Mouse (Mus musculus) gastrocnemius, postnatal 36 days (tissue): ENCODE measurements at regions not wholly inside any gene's neighbourhood (a gene's known extent, or its start where the extent isn't known, plus 50 kb on each side); places are given as distances from the start of the nearest gene placed in this dataset.

Experiments
- DNase-seq, 2 experiments: peaks; one replicate each; pipeline ENCODE4 v3.0.0; 2022
- intact Hi-C: fragments of 180-260 bp; cut with DNase I; formaldehyde crosslinking; loops from one replicate; pipeline ENCODE4 v1.15.1; 2025

- DNase-seq, result peak in 1 of 2 experiments; percentile 5
- intact Hi-C loops, result no loop called here
Measured at GRCm38 (mm10) chr11:25538641-25539258, 671.8 kb downstream of the 5730522E02Rik start.

DNA sequence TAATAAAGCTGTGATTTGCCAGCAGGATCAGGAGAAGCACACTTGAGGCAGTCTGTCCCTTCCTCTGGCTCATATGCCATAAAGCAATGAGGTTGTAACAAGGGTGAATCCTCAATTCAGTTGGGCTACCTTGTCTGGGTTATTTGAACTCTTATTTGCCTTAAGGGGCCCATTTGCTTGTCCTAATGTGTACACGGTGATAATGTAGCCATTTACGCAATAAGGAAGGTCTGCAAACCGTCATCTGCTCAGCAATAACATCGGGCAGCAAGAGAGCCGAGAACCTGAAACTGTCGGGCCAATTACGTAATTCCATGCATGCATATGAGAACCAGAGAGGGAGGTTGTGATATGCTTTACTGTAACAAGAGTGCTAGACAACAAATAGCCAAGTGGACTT, 674.5 kb downstream of the 5730522E02Rik start:
- intact Hi-C loops, result no loop called here
- no peak for DNase-seq

DNA sequence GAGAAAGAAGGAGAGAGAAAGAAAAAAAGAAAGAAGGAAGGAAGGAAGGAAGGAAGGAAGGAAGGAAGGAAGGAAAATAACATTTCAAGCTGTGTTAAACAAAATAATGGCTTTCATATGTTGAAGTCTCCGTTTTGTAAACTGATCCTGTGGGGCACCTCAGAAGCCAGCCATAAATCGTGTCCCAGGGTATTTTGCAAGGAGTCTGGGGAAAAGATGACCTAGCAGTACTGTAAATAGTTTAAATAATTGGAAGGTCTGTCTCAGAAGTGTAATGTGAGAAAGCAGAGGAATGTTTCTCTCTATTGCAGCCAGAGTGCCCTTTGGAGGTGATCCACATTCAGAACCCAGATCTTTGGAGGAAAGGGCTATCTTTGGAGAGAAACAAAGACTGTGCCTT, 677.5 kb downstream of the 5730522E02Rik start:
- DNase-seq, result no peak
- intact Hi-C loops, result no loop called here

DNA sequence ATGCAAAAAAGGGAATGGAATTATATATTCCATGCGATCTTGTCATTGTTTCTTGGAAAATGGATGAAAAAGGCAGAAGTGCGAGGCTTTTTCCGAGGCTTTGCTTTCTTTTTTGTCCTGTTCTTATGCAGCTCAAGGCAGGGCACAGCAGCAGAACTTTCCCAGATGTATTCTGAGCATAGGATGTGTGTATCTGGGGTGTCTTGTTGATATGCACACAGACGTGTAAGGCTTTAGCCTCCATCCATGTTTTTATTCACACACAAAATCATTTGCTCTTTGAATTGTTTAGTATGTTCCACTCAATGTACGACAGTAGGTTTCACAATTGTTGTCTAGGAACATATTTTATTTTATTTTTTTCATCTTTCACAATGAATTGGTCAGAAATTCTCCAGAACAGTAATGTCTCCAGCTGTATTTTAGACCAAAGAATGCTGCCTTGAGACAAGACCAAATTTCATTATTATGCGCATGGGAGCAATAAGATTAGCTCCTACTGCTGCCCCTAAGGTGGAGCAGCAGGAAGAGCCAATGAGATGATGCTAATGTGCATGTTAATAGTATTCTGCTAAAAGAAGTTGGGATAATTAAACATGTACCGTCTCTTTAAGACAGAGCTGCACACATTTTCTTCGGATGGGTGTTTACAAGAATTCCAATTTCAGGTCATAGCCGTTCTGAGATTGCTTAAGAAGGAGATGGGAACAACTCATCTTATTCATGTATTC, 678.7 kb downstream of the 5730522E02Rik start:
- intact Hi-C loops, result no loop called here
- no peak for DNase-seq

- no peak for DNase-seq
Measured at GRCm38 (mm10) chr11:25528056-25528455, 682.5 kb downstream of the 5730522E02Rik start.

DNA sequence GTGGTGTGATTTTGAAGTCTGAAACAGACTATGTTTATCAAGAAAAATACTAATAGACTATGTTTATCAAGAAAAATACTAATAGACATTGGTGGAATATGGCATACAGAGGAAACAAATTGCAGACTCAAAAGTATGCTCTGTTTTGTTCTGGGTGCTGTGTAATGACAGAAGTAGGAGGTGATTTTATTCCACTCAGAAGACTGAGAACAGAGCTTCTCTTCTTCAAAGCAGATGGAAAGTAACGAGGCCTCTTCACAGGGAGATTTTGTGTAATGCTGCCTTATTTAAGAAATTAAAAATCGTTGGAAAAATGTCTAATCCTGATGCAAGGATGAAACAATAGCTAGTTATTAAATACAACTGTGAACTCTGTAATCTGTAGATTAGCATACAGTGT, 691.7 kb downstream of the 5730522E02Rik start:
- no peak for DNase-seq
- intact Hi-C loops, result no loop called here

More at GRCm38 (mm10) chr11:25528056-25528455, 682.5 kb downstream of the 5730522E02Rik start:
- intact Hi-C loops, result no loop called here

DNA sequence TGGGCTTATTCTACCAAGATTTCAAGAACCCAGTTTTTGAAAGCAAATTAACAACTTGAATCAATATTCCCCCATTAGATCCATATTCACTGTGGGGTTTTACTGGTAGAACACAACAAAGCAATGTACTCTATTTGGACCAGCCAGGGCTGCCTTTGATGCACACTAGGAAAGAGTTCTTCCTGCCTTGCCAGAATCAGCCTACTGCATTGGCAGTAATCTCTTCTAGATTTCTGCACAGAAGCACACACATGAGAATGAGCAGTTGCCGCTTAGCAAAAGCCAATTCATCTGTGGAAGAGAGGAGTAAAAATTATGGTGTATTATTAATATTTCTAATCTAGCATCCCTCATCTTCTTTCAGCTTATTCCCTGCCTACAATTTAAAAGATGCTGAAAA, 692.4 kb downstream of the 5730522E02Rik start:
- intact Hi-C loops, result no loop called here
- DNase-seq, result no peak

- no peak for DNase-seq
- intact Hi-C loops, result no loop called here
Measured at GRCm38 (mm10) chr11:25505500-25505899, 705.1 kb downstream of the 5730522E02Rik start.

DNA sequence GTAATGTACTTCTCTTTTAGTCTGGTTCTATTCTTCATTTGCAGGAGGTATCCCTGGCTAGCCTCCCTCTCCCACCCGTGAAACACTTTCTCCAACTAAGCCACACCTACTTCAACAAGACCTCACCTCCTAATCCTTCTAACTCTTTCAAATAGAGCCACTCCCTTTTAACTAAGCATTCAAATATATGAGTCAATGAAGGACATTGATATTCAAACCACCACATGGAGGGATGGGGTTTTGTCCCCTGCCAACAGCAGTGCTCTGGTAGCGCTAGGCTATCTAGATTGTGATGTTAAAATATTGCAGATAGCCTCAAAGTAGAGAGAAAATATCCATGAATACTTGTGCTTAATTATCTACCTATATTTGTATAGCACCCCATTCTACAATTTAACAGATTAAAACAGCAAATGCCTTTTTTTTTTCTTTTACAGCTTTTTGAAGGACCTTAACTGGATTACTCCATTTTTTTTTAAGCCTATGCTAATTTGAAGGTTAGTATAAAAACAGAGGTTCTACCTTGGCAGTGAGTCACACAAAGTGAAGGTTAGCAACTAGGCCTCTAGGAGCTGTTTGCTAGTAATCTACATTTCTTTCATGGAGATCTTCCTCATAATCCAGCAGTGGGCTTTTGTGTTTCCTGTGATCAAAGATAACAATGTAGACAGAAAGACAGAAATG, 736.7 kb downstream of the 5730522E02Rik start:
- intact Hi-C loops, result no loop called here
- DNase-seq, result no peak

GRCm38 (mm10) chr11:25469819-25470218, 740.7 kb downstream of the 5730522E02Rik start:
- intact Hi-C loops, result no loop called here
- DNase-seq, result no peak

DNA sequence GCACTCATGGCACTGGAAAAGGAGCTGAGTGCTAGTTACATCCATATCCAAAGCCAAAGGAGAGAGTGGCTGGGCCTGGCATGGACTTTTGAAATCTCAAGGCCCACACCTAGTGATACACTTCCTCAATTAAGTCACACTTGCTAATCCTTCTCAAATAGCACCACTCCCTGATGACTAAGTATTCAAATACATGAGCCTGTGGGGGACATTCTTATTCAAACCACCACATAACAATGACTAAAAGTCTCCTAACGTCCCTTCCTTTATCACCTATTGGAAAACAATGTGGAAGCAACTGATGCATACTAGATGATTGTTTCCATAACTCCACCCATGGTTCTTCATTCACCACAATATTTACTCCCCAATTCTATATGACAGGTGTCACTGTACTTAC, 773.4 kb downstream of the 5730522E02Rik start:
- intact Hi-C loops, result no loop called here
- no peak for DNase-seq

DNA sequence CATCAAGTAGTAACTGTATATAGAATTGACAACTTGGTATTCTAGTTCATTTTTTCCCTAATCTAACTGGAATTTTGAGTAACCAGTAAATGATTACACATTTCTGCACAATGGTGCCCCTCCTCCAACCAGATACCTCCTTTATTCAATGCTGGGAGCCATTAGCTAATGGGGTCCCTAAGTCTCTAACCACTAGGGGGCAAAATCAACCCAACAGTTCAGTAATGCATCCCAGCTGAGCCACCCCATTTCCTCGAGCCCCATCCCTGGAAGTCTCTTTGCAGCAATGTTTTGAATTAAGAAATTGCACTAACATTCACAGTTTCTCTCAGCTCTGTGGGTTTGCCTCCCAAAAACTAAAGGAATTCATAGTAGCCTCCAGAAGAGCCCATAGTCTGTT, 774.9 kb downstream of the 5730522E02Rik start:
- intact Hi-C loops, result no loop called here
- no peak for DNase-seq

GRCm38 (mm10) chr11:25423186-25423585, 787.4 kb downstream of the 5730522E02Rik start:
- intact Hi-C loops, result no loop called here
- no peak for DNase-seq

GRCm38 (mm10) chr11:25421486-25421885, 789.1 kb downstream of the 5730522E02Rik start:
- DNase-seq, result no peak
- intact Hi-C loops, result no loop called here

- intact Hi-C loops, result no loop called here
- no peak for DNase-seq
Measured at GRCm38 (mm10) chr11:25410403-25411090, 800.0 kb downstream of the 5730522E02Rik start.

DNA sequence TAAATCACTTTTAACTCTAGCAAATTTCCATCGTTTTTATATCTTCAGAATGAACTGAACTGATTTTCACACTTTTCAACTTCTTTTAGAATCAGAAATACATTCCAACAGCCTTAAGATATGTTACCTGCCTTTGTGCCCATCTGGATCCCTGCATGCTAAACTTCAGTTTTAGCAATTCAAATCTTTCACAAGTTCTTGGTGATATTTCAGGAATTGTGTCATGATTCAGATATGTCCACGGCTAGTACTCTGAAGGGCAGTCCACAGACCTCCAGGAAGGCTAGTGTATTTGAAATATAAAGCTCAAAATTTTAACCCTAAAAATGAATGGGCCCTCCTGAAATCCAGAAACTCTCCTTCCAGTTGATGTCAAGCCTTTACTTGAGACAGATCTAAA, 818.9 kb downstream of the 5730522E02Rik start:
- no peak for DNase-seq
- intact Hi-C loops, result no loop called here

DNA sequence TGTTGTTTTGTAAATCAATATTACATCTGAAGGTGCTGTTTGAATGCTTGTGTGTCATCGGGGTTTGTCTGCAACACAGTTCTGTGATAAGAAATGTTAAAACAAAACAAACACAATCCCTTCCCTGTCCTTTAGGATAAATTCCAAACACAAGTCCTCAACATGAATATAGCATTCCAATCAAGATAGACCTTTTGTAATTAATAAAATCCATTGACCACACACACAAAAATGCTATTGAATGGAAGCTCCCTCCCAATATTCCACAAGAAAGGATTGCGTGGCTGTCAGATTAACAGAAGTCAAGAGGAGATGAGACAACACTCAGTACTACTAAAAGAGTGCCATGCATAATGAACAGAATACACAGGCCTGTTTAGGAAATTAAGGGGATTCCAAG, 843.5 kb downstream of the 5730522E02Rik start:
- intact Hi-C loops, result no loop called here
- no peak for DNase-seq

DNA sequence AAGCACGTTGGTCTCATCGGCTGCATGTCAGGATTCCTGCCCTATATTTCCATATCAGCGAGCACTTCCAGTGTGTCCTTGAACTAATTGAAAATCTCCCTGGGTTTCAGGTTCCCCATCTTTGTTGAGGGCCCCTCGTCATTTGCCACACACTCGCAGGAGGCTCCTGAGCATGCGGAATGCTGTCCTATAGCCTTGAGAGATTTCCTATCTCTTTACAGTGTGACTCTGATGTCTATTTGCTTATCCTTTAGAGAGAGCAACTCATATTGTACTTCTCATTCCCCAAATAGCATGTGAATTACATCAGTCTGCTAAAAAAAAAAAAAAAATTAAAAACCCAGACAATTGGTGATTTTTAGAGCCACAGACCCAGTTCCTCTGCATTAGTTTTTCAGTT, 845.1 kb downstream of the 5730522E02Rik start:
- no peak for DNase-seq
- intact Hi-C loops, result no loop called here

GRCm38 (mm10) chr11:25359723-25360122, 850.8 kb downstream of the 5730522E02Rik start:
- intact Hi-C loops, result no loop called here

DNA sequence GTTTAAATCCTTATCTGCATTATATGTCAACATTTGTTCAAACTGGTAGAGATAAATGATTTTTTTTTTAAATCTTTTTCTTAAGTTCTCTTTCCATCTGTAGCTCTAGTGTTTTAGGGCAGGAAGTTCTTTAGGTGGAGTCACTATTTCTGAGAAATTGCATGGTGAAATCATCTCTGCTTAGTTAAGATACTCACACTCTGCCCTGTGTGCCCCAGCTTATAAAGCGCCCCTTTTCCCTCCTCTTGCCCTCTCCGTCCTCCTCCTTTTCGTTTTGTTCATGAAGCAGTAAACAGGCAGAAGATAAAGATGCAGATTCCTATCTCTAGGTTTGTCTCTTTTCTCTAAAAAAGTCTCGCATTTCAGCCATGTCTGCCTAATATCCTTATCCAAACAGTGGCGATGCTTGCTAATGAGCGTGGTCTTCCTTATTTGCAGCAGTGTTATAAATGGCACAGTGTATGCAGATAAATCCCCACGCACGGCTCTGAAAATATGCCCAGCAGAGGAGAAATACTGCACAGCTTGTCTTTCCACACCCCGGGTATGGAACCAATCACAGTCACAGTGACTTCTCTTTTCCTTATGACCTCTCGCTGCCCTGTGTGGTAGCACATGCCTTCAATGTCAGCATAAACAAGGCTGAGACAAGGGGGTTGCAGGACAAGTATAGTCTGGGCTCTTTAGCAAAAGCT, 852.7 kb downstream of the 5730522E02Rik start:
- intact Hi-C loops, result no loop called here
- DNase-seq, result no peak

More at GRCm38 (mm10) chr11:25359723-25360122, 850.8 kb downstream of the 5730522E02Rik start:
- DNase-seq, result no peak
